Mouse (Mus musculus) Muller cell, postnatal 12 days (primary cell): ENCODE measurements around the gene Macrod1.
A peak's percentile ranks its signal among the peaks of the same experiment; 100 is the strongest.

Source experiments
- DNase-seq: peaks from one replicate; pipeline ENCODE4 v3.0.0-alpha.2; 2015; ENCODE audit errors: inconsistent ontology term

Gene Macrod1

DNA sequence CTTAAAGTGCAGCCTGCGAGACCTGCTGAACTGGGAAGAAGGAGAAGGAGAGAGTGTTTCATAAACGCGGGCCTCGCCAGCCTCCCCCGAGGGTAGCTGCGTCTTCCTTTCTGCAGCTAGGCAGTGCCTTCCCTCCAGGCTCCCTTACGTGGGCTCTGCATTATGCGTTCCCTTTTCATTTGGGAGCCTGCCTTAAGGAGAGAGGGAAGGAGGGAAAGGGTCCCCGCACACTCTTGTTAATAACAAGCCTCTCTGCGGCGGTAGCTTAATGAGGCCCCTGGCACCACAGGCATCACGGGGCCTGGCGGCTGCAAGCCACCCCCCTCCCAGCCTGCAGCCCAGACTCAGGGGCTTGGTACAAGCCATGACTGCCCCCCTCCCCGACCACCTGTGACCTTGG, 57.0 kb downstream of the Macrod1 start:
- DNase-seq: no peak

DNA sequence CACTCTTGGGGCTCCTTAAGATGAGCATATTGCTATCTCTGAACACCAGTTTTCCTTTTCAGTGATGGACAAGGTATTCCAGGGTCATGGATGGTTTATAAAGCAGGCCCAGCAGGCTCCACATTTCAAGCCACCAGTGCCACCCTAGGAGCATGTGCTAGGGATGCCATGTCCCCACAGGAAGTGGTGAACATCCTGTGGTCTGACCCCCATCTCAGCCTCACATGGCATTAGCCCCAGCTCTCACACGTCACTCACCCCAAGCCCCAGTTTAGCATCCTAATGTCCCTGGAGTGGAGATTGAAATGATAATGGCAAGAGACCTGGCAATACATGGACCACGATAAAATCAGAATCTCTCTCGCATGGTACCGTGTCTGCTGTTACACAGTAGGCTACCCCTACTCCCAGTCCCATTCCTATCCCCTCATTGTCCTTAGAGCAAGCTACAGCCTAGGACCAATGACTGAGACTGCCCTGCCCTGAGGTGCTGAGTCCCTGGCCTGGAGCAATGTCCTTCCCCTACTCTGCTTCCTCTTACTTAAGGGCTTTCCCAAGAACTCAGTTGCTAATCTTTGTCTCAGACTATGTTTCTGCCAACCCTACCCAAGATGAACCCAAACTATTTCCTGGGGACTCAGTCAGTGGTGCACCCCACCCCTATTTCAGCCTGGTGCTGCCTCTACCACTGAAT, 59.6 kb downstream of the Macrod1 start:
- DNase-seq: no peak

DNA sequence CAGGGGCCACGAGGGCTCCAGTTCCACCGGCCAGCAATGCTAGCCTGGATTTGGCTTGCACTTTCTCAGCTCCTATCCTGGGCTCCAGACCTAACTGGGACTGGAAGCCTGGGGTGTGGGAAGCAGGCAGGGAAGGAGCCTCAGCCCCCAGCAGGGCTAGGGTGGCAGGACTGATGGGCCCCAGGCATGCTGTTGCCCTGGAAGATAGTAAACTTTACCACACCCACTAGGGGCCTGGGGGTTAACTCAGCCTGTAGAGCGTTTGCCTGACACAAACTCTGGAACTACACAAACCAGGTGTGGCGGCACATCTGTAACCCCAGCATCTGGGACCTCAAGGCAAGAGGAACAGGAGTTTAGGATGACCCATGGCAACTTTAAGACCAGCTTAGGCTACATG, 60.5 kb downstream of the Macrod1 start:
- DNase-seq: no peak

DNA sequence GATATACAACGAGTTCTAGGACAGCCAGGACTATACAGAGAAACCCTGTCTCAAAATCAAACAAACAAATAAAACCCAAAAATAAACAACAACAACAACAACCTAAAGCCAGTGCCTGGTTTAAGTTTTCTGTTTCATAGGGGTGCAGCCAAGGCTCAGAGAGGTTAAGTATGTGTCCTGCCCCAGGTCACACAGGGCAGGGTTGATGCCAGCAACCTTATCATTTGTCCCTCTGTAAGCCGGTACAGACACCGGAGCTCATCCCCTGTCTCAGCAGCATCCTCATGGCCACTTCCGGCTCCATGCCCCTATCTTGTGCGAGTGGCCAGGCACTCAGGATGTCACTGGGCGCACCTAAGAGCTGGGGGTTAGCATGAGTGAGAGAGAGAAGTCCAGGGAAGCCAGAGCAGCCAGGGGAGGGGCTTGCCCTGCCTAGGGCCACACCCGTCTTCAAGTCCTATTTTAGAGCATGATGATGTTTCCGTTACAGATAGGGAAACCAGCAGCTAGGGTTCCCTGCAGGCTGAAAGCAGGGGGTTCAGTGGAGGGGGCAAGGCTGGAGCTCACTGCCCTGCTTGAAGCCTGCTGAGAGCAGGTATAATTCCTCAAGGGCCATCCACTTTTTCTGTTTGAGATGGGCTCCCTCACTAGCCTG, 61.2 kb downstream of the Macrod1 start:
- DNase-seq: no peak

DNA sequence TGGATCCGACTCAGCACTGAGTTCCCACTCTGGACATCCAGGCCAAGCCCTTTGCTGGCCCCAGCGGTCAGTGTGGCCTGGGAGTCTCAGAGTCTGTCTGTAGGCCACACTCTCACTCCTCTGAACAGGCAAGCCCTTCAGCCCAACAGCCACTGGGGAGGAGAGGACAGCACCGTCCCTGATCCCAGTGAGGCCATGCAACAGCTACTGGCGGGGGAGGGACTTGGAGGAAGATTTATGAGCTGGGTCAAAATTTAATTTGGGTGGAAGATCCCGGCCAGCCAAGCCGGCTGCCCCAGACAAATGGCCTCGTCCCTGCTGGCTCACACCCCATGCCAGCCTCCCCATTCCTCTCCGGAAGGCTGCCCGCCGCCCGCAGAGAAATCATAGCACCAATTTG, 64.6 kb downstream of the Macrod1 start:
- DNase-seq: peak; percentile 44

DNA sequence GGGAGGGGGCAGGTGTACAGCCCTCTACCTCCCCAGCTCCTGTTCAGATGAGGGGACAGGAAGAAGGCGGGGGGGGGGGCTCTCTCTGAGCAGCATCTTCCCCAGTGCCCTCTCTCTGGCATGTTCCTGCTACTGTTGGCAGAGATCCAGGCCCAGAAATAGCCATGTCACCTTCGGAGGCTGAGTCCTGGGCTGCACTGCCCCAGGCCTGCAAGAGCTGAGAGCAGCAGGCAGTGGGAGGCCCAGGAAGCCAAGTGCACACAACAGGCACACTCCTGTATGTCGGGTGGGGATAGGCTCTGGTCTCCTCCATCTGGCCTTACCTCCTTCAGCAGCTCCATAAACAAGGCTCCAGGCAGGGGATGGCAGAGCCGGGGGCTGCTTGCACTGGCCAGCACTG, 65.7 kb downstream of the Macrod1 start:
- DNase-seq: no peak

DNA sequence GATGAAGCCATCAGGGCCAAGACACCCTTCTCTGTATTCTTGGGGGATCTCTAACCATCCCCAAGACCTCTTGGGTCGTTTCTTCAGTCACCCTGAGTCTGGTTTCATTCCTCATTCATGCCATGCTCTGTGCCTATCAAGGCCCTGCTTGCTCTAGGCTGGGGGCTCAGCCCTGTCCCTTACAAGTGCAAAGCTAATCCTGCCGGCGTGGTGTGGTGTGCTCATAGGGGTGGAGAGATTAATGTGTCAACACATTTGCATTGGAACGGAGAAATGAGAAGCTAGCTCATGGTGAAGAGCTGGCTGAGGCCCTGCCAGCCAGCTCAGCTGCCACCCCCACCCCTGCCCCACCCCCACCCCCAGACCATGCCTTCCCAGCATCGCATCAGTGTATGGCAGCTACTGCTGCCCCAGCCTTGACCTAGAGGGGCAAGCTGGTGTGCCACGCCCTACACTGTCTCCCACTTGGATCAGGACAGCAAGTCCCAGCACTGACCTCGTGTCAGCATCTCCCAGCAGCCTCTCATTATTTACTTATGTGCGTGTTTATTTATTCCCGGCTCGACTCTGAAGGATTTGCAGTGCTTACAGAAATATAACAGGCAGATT, 66.2 kb downstream of the Macrod1 start:
- DNase-seq: no peak

DNA sequence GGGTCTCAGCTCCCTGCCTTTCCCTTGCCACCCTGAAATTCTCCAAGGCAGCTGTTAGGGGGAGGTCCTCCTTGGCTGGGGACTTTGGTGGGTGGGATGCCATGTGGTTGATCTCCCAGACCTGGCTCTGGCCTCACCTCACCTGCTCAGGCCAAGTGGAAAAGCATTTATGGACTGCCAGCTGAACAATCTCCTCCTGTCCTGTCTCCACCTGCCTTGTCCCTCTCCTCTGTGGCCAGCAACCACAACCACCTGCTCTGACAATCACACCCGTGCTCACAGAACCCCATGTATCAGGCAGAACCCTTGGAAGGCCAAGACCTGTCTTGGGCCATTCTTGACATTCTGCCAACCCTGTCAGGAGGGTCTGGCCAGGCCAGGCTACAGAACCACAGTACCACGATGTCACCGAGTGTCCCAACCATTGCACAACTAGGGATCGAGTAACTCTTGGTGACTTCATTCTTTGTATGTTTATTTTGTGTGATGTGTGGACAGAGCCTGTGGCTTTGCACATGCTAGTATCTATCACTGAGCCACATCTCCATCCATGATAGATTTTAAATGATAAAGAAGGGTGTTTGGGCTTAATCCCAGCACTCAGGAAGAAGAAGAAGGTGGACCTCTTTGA, 69.0 kb downstream of the Macrod1 start:
- DNase-seq: no peak

DNA sequence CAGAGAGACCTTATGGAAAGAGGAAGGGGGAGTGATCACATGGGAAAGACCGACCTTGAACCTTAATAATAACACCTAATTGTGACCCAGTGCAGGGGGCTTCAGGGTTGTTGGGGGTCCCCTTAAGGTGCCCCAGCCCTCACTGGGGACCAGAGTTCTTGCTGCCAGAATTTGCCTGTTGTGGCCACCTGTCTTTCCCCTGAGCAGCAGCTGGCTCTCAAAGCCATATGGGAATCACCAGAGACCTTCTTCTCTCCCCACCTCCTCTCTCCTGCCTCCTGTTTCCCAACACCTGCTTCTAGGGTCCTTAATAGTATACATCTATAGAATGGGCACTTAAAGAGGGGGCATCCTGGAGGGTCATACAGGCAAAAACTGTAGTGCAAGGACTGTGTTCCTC, 69.6 kb downstream of the Macrod1 start:
- DNase-seq: no peak

DNA sequence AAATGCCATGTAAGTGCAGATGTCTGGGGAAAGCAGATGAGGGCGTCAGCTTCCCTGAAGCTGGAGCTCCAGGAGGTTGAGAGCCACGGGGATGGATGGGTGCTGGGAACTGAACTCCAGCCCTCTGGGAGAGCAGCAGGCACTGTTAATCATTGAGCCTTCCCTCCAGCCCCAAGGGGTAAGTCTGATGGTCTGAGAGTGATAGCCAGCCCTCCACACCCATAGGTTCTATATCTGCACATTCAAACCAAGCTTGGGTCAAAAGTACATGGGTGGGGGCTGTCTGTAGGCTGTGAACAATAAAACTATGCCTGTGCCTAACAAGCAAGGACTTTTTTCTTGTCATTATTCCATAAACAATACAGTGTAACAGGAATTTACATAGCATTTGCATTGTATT, 70.3 kb downstream of the Macrod1 start:
- no peak for DNase-seq

DNA sequence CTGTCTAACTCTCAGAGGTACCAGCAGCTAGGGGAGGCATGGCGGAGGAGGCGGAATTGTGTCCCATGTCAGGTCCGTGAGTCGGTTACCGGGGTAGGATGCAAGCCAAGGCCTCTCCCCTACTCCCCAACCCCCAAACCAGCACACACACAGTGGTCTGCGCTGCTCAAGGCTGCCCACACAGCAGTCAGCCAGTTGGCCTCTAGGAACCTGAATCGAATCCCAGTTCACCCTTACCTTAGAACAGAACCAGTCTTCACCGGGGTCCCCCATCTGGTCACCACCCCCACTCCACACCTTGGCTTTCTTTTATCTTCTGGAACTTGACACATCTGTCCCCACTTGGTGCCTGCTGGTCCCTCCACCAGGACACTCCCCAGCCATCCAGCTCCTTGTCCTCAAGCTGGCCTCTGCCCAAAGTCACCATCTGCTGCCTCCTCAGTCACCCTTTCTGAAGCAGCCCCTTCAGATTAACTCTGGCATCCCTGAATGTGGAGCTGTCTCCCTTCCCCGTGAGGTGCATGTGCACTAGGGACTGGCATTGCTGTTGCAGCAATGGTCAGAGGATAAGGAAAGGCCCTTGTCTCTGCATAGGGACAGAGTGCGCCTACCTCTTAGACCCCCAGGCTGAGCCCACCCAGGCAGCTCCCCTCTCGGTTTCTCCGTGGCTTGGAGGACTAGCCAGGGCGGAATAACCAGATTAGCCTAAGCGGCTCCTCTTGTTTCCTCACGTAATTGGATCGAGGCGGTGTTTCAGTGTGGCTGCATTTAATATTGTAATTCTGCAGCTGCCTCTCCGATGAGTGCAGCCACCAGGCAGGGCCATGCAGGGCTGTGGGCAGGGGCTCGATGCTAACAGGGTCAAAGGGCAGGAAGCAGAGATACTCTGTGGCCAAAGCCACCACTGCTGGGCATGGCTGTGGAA, 72.2 kb downstream of the Macrod1 start:
- no peak for DNase-seq

DNA sequence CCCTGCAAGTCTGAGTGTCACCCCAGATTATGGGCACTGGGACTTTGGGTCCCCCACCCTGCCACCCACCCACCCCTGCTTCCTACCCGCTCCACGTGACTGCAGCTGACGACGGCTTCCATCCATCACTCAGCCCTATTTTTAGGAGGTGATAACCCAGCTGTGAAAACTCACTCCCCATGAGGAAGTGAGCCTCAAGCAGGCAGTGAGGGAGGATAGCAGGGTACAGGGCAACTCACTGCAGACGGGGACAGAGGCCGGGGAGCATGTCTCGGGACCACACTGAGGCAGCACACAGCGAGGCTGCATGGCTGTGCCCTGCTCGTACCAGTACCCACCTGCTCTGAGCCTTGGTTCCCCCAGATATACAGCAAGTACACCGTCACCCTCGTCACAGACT, 73.7 kb downstream of the Macrod1 start:
- no peak for DNase-seq

DNA sequence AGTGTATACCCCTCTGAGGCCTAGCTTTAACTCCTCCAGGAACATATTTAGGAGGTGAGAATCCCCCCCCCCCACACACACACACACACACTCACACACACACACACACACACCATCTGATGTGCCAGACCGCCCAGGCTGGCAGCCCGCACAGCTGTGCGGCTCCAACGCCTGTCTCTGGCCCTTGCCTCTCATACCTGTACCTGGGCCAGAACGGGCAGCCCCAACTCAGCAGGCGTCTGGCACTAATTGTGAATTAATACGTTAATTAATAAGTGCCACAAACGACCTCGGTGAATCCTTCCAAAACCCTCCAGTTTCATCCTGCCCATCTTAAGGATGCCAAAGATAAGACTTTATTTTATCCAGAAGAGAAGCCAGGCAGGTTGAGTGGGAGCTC, 76.8 kb downstream of the Macrod1 start:
- DNase-seq: no peak

DNA sequence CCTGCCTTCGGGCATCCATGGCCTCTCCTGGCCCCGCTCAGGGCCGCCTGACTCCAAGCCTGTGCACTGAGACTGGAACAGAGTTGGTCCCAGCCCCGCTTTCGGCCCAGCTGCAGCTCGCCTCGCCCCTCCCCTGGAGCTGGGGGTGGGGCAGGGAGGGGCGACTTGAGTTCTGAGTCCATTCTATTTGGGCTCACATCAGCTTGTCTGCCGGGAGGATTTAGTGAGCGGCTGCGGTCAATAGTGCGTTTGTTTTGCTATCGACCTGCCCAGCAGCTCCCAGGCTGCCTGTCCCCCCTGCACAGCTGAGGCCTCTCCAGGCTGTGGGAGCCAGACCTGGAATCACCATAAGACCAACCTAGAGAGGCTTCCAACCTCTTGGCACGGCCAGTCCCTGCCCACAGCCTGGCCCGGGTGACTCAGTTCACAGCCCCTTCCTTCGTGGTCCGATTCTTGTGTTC, 78.1 kb downstream of the Macrod1 start:
- DNase-seq: peak; percentile 85

DNA sequence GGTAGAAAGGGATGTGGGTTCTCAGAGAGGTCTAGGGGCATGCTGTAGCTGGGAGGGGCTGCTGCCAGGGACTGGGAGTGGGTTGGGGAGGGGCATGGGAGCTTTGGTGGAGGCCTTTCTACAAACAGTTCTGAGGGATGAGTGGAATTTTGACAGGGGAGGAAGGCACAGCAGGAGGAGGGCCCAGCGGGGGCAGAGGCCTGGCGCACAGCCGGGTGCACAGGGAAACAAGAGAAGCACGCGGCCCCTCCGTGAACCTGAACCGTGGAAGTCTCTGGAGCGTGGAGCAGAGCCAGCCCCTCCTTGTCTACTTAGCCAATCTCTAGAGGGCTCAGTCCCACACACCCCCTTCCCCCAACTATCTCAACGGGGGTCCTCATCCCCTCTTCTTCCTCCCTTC, 78.9 kb downstream of the Macrod1 start:
- peak; percentile 91 for DNase-seq

DNA sequence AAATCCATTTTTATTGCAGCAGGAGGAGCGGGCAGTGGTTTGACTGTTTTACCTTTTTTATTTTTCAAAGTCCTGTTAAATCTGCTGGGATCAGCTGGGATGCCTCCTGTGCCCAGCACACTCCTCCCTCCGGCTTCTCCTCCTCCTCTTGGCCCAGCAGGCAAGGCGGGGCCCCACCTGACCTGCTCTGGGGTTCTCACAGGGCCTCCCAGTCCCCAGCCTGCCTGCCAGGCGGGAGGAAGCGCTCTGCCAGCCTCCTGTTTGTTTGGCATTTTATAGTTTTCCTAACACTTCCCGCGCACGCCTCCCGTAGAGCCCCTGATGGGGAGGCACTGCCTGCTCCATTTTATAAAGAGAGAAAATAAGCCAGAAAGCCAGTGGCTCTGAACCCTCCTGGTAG, 79.4 kb downstream of the Macrod1 start:
- DNase-seq: peak; percentile 69

DNA sequence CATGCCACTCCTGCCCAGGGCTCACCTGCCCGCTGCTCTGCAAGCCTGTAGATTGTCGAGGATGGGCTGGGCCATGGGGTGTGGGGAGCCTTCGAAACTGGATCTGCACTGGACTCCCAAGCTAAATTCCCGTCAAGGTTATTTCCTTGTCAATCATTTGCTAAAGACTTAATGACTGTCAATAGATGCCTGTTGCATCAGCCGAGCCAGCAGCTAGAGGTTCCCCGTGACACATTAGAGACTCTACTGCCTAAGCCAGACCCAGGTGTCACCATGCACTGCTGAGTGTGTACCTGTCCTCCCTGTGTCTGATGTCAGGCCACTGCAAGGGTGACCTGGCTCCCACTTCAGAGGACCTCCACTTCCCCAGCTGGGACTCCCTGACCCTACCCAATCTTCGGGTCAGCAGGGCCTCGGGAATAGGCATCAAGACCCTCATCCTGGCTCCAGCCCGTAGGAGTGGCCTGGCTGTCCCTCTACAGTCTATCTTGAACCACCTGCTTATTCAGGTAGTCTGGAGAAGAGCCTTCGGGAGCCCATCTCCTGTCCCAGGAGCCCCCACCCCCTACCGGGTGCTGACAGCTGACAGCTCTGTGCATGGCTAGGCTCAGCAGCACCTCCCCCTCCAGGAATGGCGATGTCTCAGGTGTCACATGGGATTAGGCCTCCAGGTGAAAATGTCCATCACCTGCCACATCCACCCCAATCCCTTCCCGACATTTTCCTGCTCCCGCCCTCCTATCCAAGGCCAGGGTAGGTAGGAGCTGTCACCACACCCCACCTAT, 80.3 kb downstream of the Macrod1 start:
- DNase-seq: no peak

DNA sequence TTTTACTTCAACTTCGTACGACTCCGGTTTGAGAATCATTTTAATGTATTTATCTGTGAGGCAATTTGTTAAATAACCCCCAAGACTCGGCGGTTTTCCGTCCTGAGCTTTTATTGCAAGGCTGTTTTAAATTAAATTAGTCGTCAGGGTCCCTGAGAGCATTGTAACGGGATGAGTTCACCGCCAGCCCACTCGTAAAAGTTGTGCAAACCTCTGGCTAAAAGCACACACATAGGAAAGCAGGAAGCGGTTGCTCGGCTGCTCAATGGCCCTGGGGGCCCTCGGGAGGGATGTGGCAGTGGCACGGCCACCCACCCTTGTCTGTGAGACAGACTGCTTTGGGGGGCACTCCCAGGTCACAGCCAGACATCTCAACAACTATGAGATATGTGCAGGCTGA, 81.7 kb downstream of the Macrod1 start:
- no peak for DNase-seq

DNA sequence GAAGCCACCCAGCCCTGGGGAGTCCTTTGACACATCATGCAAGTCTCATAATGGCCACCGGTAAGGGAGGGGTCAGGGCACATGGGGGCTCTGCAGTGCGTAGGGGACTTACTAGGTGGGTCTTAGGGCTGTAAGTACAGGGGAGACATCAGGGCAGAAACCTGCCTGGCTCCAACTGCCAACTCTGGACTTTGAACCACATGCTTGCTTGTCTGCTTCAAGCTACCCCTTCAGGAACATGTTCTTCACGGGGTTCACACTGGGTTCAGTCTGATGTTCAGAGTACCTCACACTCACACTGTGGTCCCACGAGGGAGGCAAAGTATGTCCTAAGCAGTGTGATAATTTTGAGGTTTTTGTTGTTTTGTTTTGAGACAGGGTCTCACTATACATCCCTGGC, 82.7 kb downstream of the Macrod1 start:
- no peak for DNase-seq

DNA sequence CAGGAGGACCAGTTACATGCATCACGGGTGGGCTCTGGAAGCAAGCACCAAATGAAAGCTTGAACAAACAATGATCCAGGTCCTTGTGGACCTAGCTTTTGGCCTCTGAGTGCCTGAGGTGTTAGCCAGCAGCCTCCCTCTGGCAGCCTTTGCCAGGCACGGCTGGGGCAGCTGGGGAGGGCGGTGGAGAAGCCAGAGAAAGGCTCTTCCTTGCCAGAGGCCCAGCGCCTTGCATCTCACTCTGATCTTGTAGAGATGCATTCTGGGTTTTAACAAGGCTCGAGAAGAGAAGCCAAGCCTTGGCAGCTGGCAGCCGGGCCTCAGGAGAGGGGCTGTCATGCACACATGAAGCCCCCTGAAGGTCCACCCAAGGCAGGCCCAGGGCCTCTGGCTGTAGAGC, 83.8 kb downstream of the Macrod1 start:
- no peak for DNase-seq

DNA sequence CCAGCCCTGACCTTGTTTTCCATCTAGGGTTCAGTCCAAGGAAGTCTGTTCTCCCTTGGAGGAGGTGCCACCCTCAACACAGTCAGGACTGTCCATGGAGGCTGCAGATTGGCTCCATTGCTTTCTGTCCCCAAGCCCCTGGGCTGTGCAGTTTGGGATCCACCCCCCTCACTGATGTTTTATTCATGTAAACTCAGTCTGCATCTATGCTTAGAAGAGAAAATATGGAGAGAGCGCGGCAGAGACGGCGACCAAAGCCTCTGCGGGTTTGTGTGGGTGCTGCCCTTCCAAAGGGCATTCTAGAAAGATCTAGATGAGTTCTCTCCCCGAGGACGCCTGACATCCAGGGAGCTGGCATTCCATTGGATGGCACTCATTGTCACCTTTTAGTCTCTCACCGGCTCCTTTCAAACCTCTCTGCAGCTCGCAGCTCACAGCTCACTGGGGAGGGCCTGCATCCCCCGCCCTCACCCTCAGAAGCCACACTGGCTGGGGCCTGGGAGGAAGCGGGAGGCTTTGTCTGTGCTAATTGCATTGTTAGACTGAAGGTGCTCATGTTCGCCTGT, 84.3 kb downstream of the Macrod1 start:
- DNase-seq: no peak
